Mouse (Mus musculus) CH12.LX (cell line): ENCODE measurements around the gene Mrpl51. TPM values are rescaled to one million over a fixed set of nuclear protein-coding genes. Genes with fewer than 3 reads are reported as not detected.

Experiments
- DNase-seq: peaks from one replicate; pipeline ENCODE4 v3.0.0-alpha.2; 2013; ENCODE audit errors: extremely low read depth
- H3K27ac ChIP-seq: 2 replicates; pipeline ENCODE4 v1.5.1; 2012; ENCODE audit warnings: low read depth, mild to moderate bottlenecking, control low read depth, moderate library complexity; ENCODE audit not compliant: insufficient read depth
- H3K27me3 ChIP-seq: replicated peaks from 2 replicates; pipeline ENCODE3; 2012; ENCODE audit warnings: inconsistent platforms
- H3K36me3 ChIP-seq, 2 experiments: replicated peaks in 1 of 2; 2 replicates each; pipeline versions ENCODE3 to v1.6.1; 2012; ENCODE audit warnings: inconsistent platforms in 1 of 2, low read length in 1 of 2, mild to moderate bottlenecking in 1 of 2, mixed read lengths in 1 of 2, moderate library complexity in 1 of 2; ENCODE audit not compliant: control insufficient read depth in 1 of 2, insufficient read depth in 1 of 2
- H3K4me1 ChIP-seq, 2 experiments: 2 replicates each; pipeline ENCODE4 v1.6.1; 2012; ENCODE audit warnings: inconsistent platforms in 1 of 2, moderate library complexity in 1 of 2; ENCODE audit not compliant: insufficient read depth in 2 of 2, control insufficient read depth in 1 of 2
- H3K4me2 ChIP-seq: 2 replicates; pipeline ENCODE4 v1.6.1; 2012; ENCODE audit warnings: low read depth, mild to moderate bottlenecking, control low read depth; ENCODE audit not compliant: poor library complexity, insufficient read depth, severe bottlenecking
- H3K4me3 ChIP-seq, 3 experiments: fragments of 150-350 bp in 1 of 3; sonication (generic) in 1 of 3; replicated peaks in 1 of 3; 2 replicates each; pipeline versions ENCODE3 to v1.5.1; 2011 to 2012; ENCODE audit warnings: low read depth in 2 of 3, low read length in 2 of 3, mild to moderate bottlenecking in 2 of 3, moderate library complexity in 2 of 3, control low read depth in 1 of 3, improper control_type of control experiment in 1 of 3, inconsistent platforms in 1 of 3, mixed read lengths in 1 of 3; ENCODE audit not compliant: poor library complexity in 1 of 3
- H3K79me2 ChIP-seq: replicated peaks from 2 replicates; pipeline ENCODE4 v1.6.1; 2012; ENCODE audit warnings: mild to moderate bottlenecking, moderate library complexity; ENCODE audit not compliant: control insufficient read depth, poor library complexity, insufficient read depth, severe bottlenecking; ENCODE audit errors: extremely low read depth
- H3K9ac ChIP-seq: 2 replicates; pipeline ENCODE4 v1.6.1; 2012; ENCODE audit warnings: low read depth, mild to moderate bottlenecking, control low read depth, moderate library complexity; ENCODE audit not compliant: insufficient read depth
- H3K9me3 ChIP-seq: replicated peaks from 2 replicates; pipeline ENCODE3; 2012; ENCODE audit warnings: low read length, inconsistent platforms, mixed read lengths
- BHLHE40 ChIP-seq: IDR thresholded peaks from 2 replicates; pipeline ENCODE4 v1.6.1; 2011; ENCODE audit warnings: mild to moderate bottlenecking, low read depth, low read length, improper control_type of control experiment
- CHD2 ChIP-seq: IDR thresholded peaks from 2 replicates; pipeline ENCODE4 v1.6.1; 2011; ENCODE audit warnings: low read length, improper control_type of control experiment
- E2F4 ChIP-seq: IDR thresholded peaks from 2 replicates; pipeline ENCODE4 v1.6.1; 2011; ENCODE audit warnings: low read depth, low read length, improper control_type of control experiment; ENCODE audit not compliant: insufficient replicate concordance
- EP300 ChIP-seq: IDR thresholded peaks from 2 replicates; pipeline ENCODE4 v1.6.1; 2011; ENCODE audit warnings: low read length, improper control_type of control experiment
- GABPA ChIP-seq: IDR thresholded peaks from 2 replicates; pipeline ENCODE4 v1.6.1; 2012; ENCODE audit warnings: low read depth, low read length, improper control_type of control experiment, inconsistent platforms; ENCODE audit not compliant: insufficient replicate concordance
- IRF4 ChIP-seq: IDR thresholded peaks from 2 replicates; pipeline ENCODE4 v1.6.1; 2014; ENCODE audit warnings: low read depth, mild to moderate bottlenecking, inconsistent platforms, low read length, improper control_type of control experiment
- JUN ChIP-seq: IDR thresholded peaks from 2 replicates; pipeline ENCODE4 v1.6.1; 2011; ENCODE audit warnings: low read depth, mild to moderate bottlenecking, low read length, improper control_type of control experiment, moderate library complexity; ENCODE audit not compliant: insufficient read depth
- KAT2A ChIP-seq: IDR thresholded peaks from 2 replicates; pipeline ENCODE4 v1.6.1; 2012; ENCODE audit warnings: low read length, improper control_type of control experiment, inconsistent platforms; ENCODE audit not compliant: insufficient replicate concordance
- MAFK ChIP-seq: IDR thresholded peaks from 2 replicates; pipeline ENCODE4 v1.6.1; 2011; ENCODE audit warnings: low read length, improper control_type of control experiment; ENCODE audit not compliant: insufficient replicate concordance
- MAX ChIP-seq: IDR thresholded peaks from 2 replicates; pipeline ENCODE4 v1.6.1; 2011; ENCODE audit warnings: low read length, improper control_type of control experiment
- PAX5 ChIP-seq: IDR thresholded peaks from 2 replicates; pipeline ENCODE4 v1.6.1; 2012; ENCODE audit warnings: low read length, inconsistent platforms, mixed read lengths
- RCOR1 ChIP-seq: conservative IDR thresholded peaks from 2 replicates; pipeline ENCODE4 v1.6.1; 2012; ENCODE audit warnings: low read depth, mild to moderate bottlenecking, inconsistent platforms, low read length, improper control_type of control experiment
- SIN3A ChIP-seq: IDR thresholded peaks from 2 replicates; pipeline ENCODE4 v1.6.1; 2012; ENCODE audit warnings: low read length, improper control_type of control experiment, inconsistent platforms
- TBP ChIP-seq: conservative IDR thresholded peaks from 2 replicates; pipeline ENCODE4 v1.6.1; 2011; ENCODE audit warnings: low read depth, low read length, improper control_type of control experiment
- TCF12 ChIP-seq: IDR thresholded peaks from 2 replicates; pipeline ENCODE4 v1.6.1; 2014; ENCODE audit warnings: low read depth, mild to moderate bottlenecking, inconsistent platforms, low read length, improper control_type of control experiment
- UBTF ChIP-seq: IDR thresholded peaks from 2 replicates; pipeline ENCODE4 v1.6.1; 2012; ENCODE audit warnings: low read depth, mild to moderate bottlenecking, inconsistent platforms, low read length, improper control_type of control experiment, moderate library complexity
- ZC3H11A ChIP-seq: IDR thresholded peaks from 2 replicates; pipeline ENCODE4 v1.6.1; 2012; ENCODE audit warnings: low read depth, mild to moderate bottlenecking, inconsistent platforms, low read length, improper control_type of control experiment
- ZNF384 ChIP-seq: IDR thresholded peaks from 2 replicates; pipeline ENCODE4 v1.6.1; 2012; ENCODE audit warnings: low read depth, low read length, improper control_type of control experiment, inconsistent platforms
- dilution Hi-C: fragments of 300-500 bp; cut with MboI; formaldehyde crosslinking; loops from 2 replicates; pipeline ENCODE4 v1.14.3; 2020; ENCODE audit warnings: low sequenced_read_pairs; ENCODE audit not compliant: extremely low pct_unique_long_range_greater_than_20kb, extremely low pct_ligation_motif_present
- in situ Hi-C: fragments of 300-500 bp; cut with MboI; formaldehyde crosslinking; loops from 3 replicates; pipeline ENCODE4 v1.14.3; 2019; ENCODE audit warnings: low sequenced_read_pairs, low pct_ligation_motif_present, low pct_unique_long_range_greater_than_20kb, mixed read lengths
- polyA plus RNA-seq: library from polyadenylated mRNA; unstranded; fragments of >175 nt; gene quantifications from 2 replicates; pipeline ENCODE4 v1.2.1, GENCODE M21; 2012; ENCODE audit warnings: low read depth; ENCODE audit not compliant: insufficient read length
- total RNA-seq, 2 experiments: library from RNA; depleted of rRNA; stranded (reverse); fragments of 300-350 nt in 1 of 2; fragments of >200 nt in 1 of 2; gene quantifications; 2 replicates each; pipeline ENCODE4 v1.2.3; 2012 to 2014

Gene Mrpl51
- total and polyA plus RNA-seq, 3 experiments, result 120 to 184 (median 161) TPM

- H3K27ac ChIP-seq, result no peak overlapping the region
- peaks cover 2% of the 10 kb centered on the region for H3K79me2 ChIP-seq
- H3K27me3 ChIP-seq, result no peaks in the 10 kb centered on the region
- no peak for TF ChIP-seq EP300
- TF ChIP-seq TBP, result no peak
- TF ChIP-seq, all 38 proteins: peak for 0
- Histone ChIP-seq H3K4me1 (peaks cover 1 to 14% of the 10 kb centered on the region in 2 experiments; a peak in 3 of 4 replicates), H3K36me3 (peaks cover 60 to 89% of the 10 kb centered on the region in 2 experiments), H3K4me3 (no peak overlapping the region), H3K4me2 (no peak overlapping the region), H3K9me3 (no peaks in the 10 kb centered on the region), H3K9ac (no peak overlapping the region)
- dilution Hi-C loops, result no loop called here
- no peak for DNase-seq
- in situ Hi-C loops, result no loop called here
Observed at GRCm38 (mm10) chr6:125152212-125153017, 39.2 kb upstream of the Mrpl51 start.

- TF ChIP-seq CHD2 (no peak), TCF12 (no peak), MAFK (no peak), GABPA (no peak), KAT2A (no peak), BHLHE40 (no peak), SIN3A (no peak)
- H3K79me2 ChIP-seq, result no peaks in the 10 kb centered on the region
- H3K36me3 ChIP-seq, result peaks cover 64 to 90% of the 10 kb centered on the region in 2 experiments
- H3K4me1 ChIP-seq, result peaks cover 0 to 10% of the 10 kb centered on the region in 2 experiments; a peak in 1 of 4 replicates
- no peak overlapping the region for H3K9ac ChIP-seq
- no peak overlapping the region for H3K4me2 ChIP-seq
- no peaks in the 10 kb centered on the region for H3K27me3 ChIP-seq
- dilution Hi-C loops, result no loop called here
- H3K9me3 ChIP-seq, result no peaks in the 10 kb centered on the region
- in situ Hi-C loops, result no loop called here
- H3K27ac ChIP-seq, result no peak overlapping the region
- no peak overlapping the region for H3K4me3 ChIP-seq
- DNase-seq, result no peak
Observed at GRCm38 (mm10) chr6:125153018-125153389, 38.6 kb upstream of the Mrpl51 start.

- no peak overlapping the region for H3K4me3 ChIP-seq
Observed at GRCm38 (mm10) chr6:125153682-125154081, 37.9 kb upstream of the Mrpl51 start.

More at GRCm38 (mm10) chr6:125153682-125154081, 37.9 kb upstream of the Mrpl51 start:
- Histone ChIP-seq H3K79me2 (no peaks in the 10 kb centered on the region), H3K27ac (no peak overlapping the region), H3K4me1 (peaks cover 0 to 3% of the 10 kb centered on the region in 2 experiments; a peak in 1 of 4 replicates), H3K27me3 (no peaks in the 10 kb centered on the region), H3K4me2 (no peak overlapping the region), H3K9me3 (no peaks in the 10 kb centered on the region), H3K9ac (no peak overlapping the region), H3K36me3 (peaks cover 63 to 87% of the 10 kb centered on the region in 2 experiments)
- DNase-seq, result no peak
- in situ Hi-C loops, result no loop called here
- dilution Hi-C loops, result no loop called here
- TF ChIP-seq RCOR1 (no peak), ZC3H11A (no peak), ZNF384 (no peak), UBTF (no peak), MAX (no peak), JUN (no peak), TCF12 (no peak), E2F4 (no peak), TBP (no peak), IRF4 (no peak), PAX5 (no peak)
